Mouse (Mus musculus) stomach, postnatal 0 days (tissue): ENCODE data around the gene Zfp661. TPM values are rescaled to one million over a fixed set of nuclear protein-coding genes. Genes with fewer than 3 reads are reported as not detected.

Source experiments
- ATAC-seq: fragments of 200-750 bp; cut with Nextera tagmentation; 2 replicates; pipeline ENCODE4 v1.8.0; 2017; ENCODE audit not compliant: low FRiP score, low TSS enrichment
- DNase-seq: peaks from one replicate; pipeline ENCODE4 v3.0.0-alpha.2; 2016; ENCODE audit warnings: low spot score
- H3K27ac ChIP-seq: fragments of 300-500 bp; sonication (generic); replicated peaks from 2 replicates; pipeline ENCODE4 v1.5.1; 2014; ENCODE audit warnings: mild to moderate bottlenecking, control low read depth
- H3K27me3 ChIP-seq: fragments of 300-500 bp; sonication (generic); 2 replicates; pipeline ENCODE4 v1.6.1; 2014; ENCODE audit warnings: low read length; ENCODE audit not compliant: control insufficient read depth, insufficient read depth
- H3K36me3 ChIP-seq: fragments of 300-500 bp; sonication (generic); 2 replicates; pipeline ENCODE4 v1.6.1; 2014; ENCODE audit warnings: low read length, mixed read lengths; ENCODE audit not compliant: control insufficient read depth, insufficient read depth
- H3K4me1 ChIP-seq: fragments of 300-500 bp; sonication (generic); replicated peaks from 2 replicates; pipeline ENCODE4 v1.6.1; 2014; ENCODE audit warnings: antibody characterized with exemption; ENCODE audit not compliant: control insufficient read depth, insufficient read depth
- H3K4me2 ChIP-seq: fragments of 300-500 bp; sonication (generic); replicated peaks from 2 replicates; pipeline ENCODE4 v1.6.1; 2014; ENCODE audit warnings: low read depth, mild to moderate bottlenecking, control low read depth, moderate library complexity
- H3K4me3 ChIP-seq: fragments of 300-500 bp; sonication (generic); 2 replicates; pipeline ENCODE4 v1.5.1; 2014; ENCODE audit warnings: low read depth, low read length, control low read depth
- H3K9ac ChIP-seq: fragments of 300-500 bp; sonication (generic); 2 replicates; pipeline ENCODE4 v1.6.1; 2014; ENCODE audit warnings: mild to moderate bottlenecking, low read length, control low read depth, mixed read lengths
- H3K9me3 ChIP-seq: fragments of 300-500 bp; sonication (generic); 2 replicates; pipeline ENCODE4 v1.6.1; 2016; ENCODE audit warnings: low read length; ENCODE audit not compliant: control insufficient read depth
- CTCF ChIP-seq: IDR thresholded peaks from 2 replicates; pipeline ENCODE4 v1.5.1; 2016; ENCODE audit warnings: antibody characterized with exemption, low read depth, mild to moderate bottlenecking, moderate library complexity
- EP300 ChIP-seq: optimal IDR thresholded peaks from 2 replicates; pipeline ENCODE3; 2016; ENCODE audit warnings: antibody characterized with exemption
- WGBS: fragments of 180-500 bp; shearing (Covaris S2); extraction: QIAGEN DNeasy Blood & Tissue Kit; methylation state at CpG from one replicate; pipeline ENCODE4 v1.1.7; 2014; 5-methylcytosine and 5-hydroxymethylcytosine counted together
- polyA plus RNA-seq: library from polyadenylated mRNA; unstranded; fragments of >200 nt; fragmentation: Nextera tagmentation; extraction: Ambion mirVana; gene quantifications from 2 replicates; pipeline ENCODE4 v1.2.1, GENCODE M21; 2015

Gene Zfp661
- 1.9 TPM in 2 replicates for polyA plus RNA-seq

DNA sequence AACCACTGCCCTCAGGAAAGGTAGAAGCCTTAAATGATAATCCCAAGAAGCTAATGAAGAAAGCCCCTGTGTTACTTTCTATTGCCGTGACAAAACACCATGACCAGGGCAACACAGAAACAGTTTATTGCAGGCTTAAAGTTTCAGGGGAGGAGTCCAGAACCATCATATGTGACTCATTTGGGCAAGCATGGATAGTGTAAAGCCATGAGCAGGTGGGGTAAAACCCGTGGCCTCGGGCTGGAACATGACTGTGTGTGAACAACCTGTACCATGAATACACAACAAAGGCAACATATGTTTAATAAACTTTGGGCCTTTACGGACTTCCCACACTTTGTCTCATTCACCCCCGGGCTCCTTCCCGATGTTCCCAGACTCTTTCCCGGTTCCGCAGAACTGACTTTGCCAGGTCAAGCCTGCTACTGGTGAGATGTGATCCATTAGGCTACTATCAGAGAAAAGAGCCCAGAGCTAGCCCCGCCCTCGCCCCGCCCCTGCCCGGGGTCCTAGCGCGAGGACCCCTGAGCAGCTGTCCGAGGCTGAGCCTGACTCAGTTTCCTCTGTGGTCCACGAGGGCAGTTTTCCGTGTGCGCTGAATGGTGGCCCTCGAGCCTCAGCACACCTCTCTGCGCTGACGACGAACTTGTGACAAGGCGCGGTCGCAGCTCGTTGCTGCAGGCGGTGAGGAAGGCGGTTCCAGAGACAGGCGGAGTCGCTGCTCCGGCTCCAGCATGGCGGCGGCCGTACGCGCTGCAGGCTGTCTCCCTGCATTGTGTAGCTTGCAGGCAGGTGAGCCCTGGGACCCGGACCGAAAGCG lies at the start of gene Zfp661, which contains the start of gene Mrps5:
Gene Zfp661 (minus strand): TSS at position 401 of the 820 bp plus-strand sequence.
Gene Mrps5 (plus strand): TSS at position 529 of the 820 bp plus-strand sequence.
- no peaks in the 10 kb centered on the region for H3K9me3 ChIP-seq
- TF ChIP-seq EP300 (peak; percentile 96), CTCF (peak; percentile 13; the same call in 1 of the 2 replicates)
- peak; percentile 92 for DNase-seq
- no peaks in the 10 kb centered on the region for H3K4me1 ChIP-seq
- peak; percentile 85 for ATAC-seq
- H3K4me3 ChIP-seq, result peak within 1 kb of the TSS; percentile 94
- no peaks in the 10 kb centered on the region for H3K27me3 ChIP-seq
- H3K36me3 ChIP-seq, result no peaks in the 10 kb centered on the region
- H3K4me2 ChIP-seq, result peak within 1 kb of the TSS; percentile 82
- peak within 1 kb of the TSS; percentile 89 for H3K9ac ChIP-seq
- H3K27ac ChIP-seq, result peak within 1 kb of the TSS; percentile 93
- 4% methylated on average over 34 of the region's 39 CpGs for WGBS

DNA sequence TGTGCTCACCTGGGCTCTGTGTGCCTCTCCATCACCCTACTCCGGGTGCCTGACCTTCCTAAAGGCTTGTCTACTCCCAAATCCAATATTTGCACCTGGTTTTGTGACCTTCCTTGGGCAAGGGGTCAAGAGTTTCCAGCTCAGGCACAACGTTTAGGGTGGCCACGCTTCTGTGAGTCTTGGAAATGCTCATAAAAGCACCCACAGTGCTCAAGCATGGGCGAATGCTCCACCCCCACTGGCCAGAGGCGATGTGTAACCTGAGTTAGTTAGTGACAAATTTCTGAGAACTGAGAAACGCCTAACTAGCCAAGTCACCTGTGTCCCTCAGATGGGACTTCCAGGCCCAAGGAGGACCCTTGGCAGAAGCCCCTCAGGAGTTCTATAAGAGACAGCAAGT lies 48.7 kb upstream of the Zfp661 start:
- no peak overlapping the region for H3K4me3 ChIP-seq
- ATAC-seq (no peak), DNase-seq (no peak)
- no peak overlapping the region for H3K4me2 ChIP-seq
- no peak overlapping the region for H3K9ac ChIP-seq
- 65% methylated on average over 6 of the region's 6 CpGs for WGBS
- no peaks in the 10 kb centered on the region for H3K36me3 ChIP-seq
- H3K27ac ChIP-seq, result no peak overlapping the region
- no peaks in the 10 kb centered on the region for H3K27me3 ChIP-seq
- H3K4me1 ChIP-seq, result no peaks in the 10 kb centered on the region
- TF ChIP-seq CTCF, result no peak
- no peak for TF ChIP-seq EP300
- H3K9me3 ChIP-seq, result no peaks in the 10 kb centered on the region

DNA sequence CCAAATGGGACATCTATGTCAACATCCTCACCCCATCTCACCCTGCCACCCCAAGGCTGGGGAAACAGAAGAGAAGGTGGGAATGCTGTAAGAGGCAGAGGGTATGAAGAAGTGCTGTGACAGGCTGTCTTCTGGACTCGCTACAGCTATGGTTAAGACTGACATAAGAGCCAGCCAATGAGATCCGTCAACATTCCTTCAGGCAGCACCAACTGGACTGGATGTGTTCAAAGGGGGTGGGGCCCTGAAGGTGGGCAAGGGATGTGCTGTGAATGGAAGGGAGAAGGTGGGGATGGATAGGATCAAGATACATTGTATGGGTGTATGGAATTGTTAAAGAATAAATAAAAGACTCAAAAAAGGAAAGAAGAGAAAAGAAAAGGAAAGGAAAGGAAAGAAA lies 45.7 kb upstream of the Zfp661 start:
- DNase-seq (no peak), ATAC-seq (no peak)

DNA sequence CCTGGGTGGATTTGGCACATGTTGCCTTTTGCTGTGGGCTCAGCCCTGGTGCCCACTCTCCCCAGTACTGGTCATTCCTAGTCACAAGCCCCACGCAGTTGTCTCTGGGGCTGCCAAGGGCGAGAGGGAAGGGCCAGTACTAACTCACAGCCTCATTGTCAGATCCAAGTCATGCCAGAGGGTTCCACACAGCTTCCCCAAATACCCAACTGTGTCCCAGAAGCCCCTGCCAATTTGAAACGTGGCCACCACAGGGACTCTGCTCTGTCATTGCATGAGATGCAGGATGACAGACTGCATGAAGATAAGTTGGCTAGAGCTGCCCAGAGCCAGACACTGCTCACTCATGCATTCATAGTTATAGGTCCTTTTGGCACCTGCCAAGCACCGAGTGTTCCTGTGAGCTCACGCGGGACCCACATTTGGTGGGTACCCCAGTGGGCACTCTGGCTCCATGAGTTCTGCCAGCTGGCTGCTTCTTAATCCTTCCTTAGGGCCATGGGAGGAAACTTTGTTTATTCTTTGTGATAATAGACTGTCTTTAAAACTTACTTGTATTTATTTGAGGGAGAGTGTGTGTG lies 41.2 kb upstream of the Zfp661 start:
- Histone ChIP-seq H3K36me3 (no peaks in the 10 kb centered on the region), H3K27ac (no peak overlapping the region), H3K9me3 (no peaks in the 10 kb centered on the region), H3K27me3 (no peaks in the 10 kb centered on the region), H3K4me3 (no peak overlapping the region), H3K9ac (no peak overlapping the region), H3K4me2 (no peak overlapping the region), H3K4me1 (no peaks in the 10 kb centered on the region)
- DNase-seq (no peak), ATAC-seq (no peak)
- TF ChIP-seq EP300, result no peak
- no peak for TF ChIP-seq CTCF
- WGBS, result 78% methylated on average over 6 of the region's 6 CpGs

More for the DNA sequence above, 45.7 kb upstream of the Zfp661 start:
- Histone ChIP-seq H3K4me2 (no peak overlapping the region), H3K27ac (no peak overlapping the region), H3K9ac (no peak overlapping the region), H3K9me3 (no peaks in the 10 kb centered on the region), H3K36me3 (no peaks in the 10 kb centered on the region), H3K4me1 (no peaks in the 10 kb centered on the region), H3K27me3 (no peaks in the 10 kb centered on the region), H3K4me3 (no peak overlapping the region)
- no peak for TF ChIP-seq CTCF
- TF ChIP-seq EP300, result no peak
- 55% methylated on average over 2 of the region's 2 CpGs for WGBS

DNA sequence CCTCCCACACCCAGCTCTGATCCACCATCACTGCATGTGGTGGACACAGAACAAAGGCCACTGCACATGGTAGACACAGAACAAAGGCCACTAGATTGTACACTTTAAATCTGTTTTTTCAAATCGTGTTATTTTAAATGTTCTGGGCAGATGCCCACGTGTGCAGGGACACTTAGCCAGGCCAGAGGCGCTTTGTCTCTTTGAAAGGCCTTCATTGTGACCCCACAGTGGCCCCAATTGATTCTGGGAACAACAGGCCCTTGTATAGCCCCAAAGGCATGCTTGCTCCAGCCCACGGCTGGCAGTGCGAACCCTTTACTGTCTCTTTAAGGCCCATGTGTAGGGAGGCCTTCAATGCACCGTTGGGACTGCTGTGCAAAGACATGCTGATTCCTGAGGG lies 40.5 kb upstream of the Zfp661 start:
- Histone ChIP-seq H3K9me3 (no peaks in the 10 kb centered on the region), H3K27ac (no peak overlapping the region), H3K4me1 (no peaks in the 10 kb centered on the region), H3K9ac (no peak overlapping the region), H3K4me3 (no peak overlapping the region), H3K4me2 (no peak overlapping the region), H3K27me3 (no peaks in the 10 kb centered on the region), H3K36me3 (no peaks in the 10 kb centered on the region)
- 63% methylated on average over 6 of the region's 6 CpGs for whole genome bisulfite sequencing
- TF ChIP-seq EP300, result no peak
- TF ChIP-seq CTCF, result no peak
- DNase-seq (no peak), ATAC-seq (no peak)

DNA sequence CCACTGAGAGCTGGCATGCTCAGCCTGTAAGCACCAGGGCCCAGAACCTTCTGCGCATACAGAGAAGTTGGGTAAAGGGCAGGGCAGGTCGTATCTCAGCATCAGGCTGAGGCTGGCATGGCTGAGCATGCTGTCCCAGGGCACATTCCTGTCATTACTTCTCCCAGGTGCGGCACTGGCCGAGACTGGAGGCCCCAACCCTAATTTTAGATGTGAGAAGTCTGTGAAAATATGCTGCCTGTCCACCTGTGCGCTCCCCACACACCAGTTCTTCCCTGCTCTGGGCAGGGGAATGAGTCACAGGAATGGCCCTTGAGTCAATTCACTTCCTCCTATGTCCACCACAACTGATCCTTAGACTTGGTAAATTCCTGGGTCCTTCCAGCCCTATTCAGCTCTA lies 38.8 kb upstream of the Zfp661 start:
- 46% methylated on average over 5 of the region's 5 CpGs for WGBS
- H3K9me3 ChIP-seq, result no peaks in the 10 kb centered on the region
- no peak overlapping the region for H3K9ac ChIP-seq
- peak; percentile 63 for DNase-seq
- peak overlapping the region; percentile 63 for H3K27ac ChIP-seq
- no peaks in the 10 kb centered on the region for H3K27me3 ChIP-seq
- H3K36me3 ChIP-seq, result no peaks in the 10 kb centered on the region
- no peak overlapping the region for H3K4me3 ChIP-seq
- H3K4me2 ChIP-seq, result no peak overlapping the region
- no peaks in the 10 kb centered on the region for H3K4me1 ChIP-seq
- TF ChIP-seq CTCF, result no peak
- TF ChIP-seq EP300, result peak; percentile 49
- ATAC-seq, result peak; percentile 96
